Mouse (Mus musculus) cerebellum, adult 2 months (tissue): ENCODE measurements around the gene Atp5g1. TPM values are rescaled to one million over a fixed set of nuclear protein-coding genes. Genes with fewer than 3 reads are reported as not detected.

Source experiments
- DNase-seq, 2 experiments: peaks; one replicate each; pipeline ENCODE4 v3.0.0; 2021
- H3K27ac ChIP-seq: fragments of 200-500 bp; 2 replicates; pipeline ENCODE4 v1.5.1; 2012; ENCODE audit warnings: low read length, control low read depth, inconsistent platforms; ENCODE audit not compliant: insufficient read depth
- H3K27me3 ChIP-seq: fragments of 200-500 bp; 2 replicates; pipeline ENCODE4 v1.6.1; 2012; ENCODE audit warnings: inconsistent platforms, mild to moderate bottlenecking, low read length, moderate library complexity; ENCODE audit not compliant: control insufficient read depth, insufficient read depth
- H3K4me1 ChIP-seq: fragments of 200-500 bp; 2 replicates; pipeline ENCODE4 v1.6.1; 2011; ENCODE audit warnings: low read length; ENCODE audit not compliant: control insufficient read depth, insufficient read depth
- H3K4me3 ChIP-seq: fragments of 200-500 bp; replicated peaks from 2 replicates; pipeline ENCODE3; 2011; ENCODE audit warnings: mild to moderate bottlenecking, low read depth, low read length, control low read depth; ENCODE audit not compliant: insufficient read depth
- CTCF ChIP-seq: fragments of 200-500 bp; IDR thresholded peaks from 2 replicates; pipeline ENCODE4 v1.5.1; 2011; ENCODE audit warnings: low read depth, mild to moderate bottlenecking, control low read depth, low read length, moderate library complexity, borderline replicate concordance; ENCODE audit not compliant: insufficient read depth
- POLR2A ChIP-seq: fragments of 200-500 bp; IDR thresholded peaks from 2 replicates; pipeline ENCODE4 v1.6.1; 2011; ENCODE audit warnings: low read length, control low read depth, borderline replicate concordance; ENCODE audit not compliant: insufficient read depth
- WGBS: fragments of 180-500 bp; shearing (Covaris S2); methylation state at CpG from one replicate; pipeline ENCODE4 v1.1.7; 2018; 5-methylcytosine and 5-hydroxymethylcytosine counted together
- polyA plus RNA-seq: library from polyadenylated mRNA; depleted of rRNA; stranded (reverse); fragments of >200 nt; gene quantifications from 2 replicates; pipeline ENCODE4 v1.2.3, GENCODE M21; 2012

Gene Atp5g1
- polyA plus RNA-seq, 1 experiment, result 758 TPM

DNA sequence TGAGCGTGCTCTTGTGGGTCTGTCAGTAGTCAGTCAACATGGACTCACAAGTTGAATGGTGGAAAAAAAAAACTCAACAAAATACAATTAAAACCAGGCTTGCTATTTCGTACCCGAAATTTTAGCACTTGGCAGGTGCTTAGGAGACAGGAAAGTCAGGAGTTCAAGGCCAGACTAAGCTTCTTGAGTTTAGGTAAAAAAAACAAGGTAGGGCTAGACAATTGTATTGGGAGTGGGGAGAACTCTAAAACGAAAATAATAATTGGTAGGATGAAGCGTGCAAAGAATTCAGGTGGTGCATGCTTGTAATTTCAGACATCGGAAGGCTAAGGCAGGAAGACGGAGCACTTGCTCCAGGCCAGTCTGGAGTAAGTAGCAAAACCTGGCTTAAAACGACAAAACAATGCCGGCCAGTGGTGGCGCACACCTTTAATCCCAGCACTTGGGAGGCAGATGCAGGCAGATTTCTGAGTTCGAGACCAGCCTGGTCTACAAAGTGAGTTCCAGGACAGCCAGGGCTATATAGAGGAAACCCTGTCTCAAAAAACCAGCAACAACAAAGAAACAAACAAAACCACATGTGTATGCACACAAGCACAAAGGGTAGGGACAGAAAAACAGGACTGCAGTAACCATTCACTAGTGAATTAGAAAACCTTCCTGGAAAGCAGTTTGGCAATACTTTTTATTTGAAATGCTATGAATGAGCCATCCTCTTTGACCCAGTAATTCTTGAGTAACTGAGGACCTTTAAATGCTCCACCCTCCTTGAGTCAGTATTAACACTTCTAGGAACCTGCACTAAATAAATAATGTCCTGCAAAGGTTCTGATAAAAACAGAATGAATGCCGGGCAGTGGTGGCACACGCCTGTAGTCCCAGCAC is 993 bp upstream of the Atp5g1 start:
- WGBS, result 65% methylated on average over 13 of the region's 13 CpGs
- peak overlapping the region; percentile 2; the same call in 1 of the 2 replicates for H3K27ac ChIP-seq
- no peak for TF ChIP-seq CTCF
- no peak for TF ChIP-seq POLR2A
- H3K4me3 ChIP-seq, result peak overlapping the region; percentile 52
- peak in 1 of 2 experiments; percentile 26 for DNase-seq
- peaks cover 2% of the 10 kb centered on the region; the same call in 1 of the 2 replicates for H3K4me1 ChIP-seq
- no peaks in the 10 kb centered on the region for H3K27me3 ChIP-seq

GRCm38 (mm10) chr11:96075177-96075508 is 327 bp downstream of the Atp5g1 start:
- peaks cover 2% of the 10 kb centered on the region; the same call in 1 of the 2 replicates for H3K4me1 ChIP-seq
- no peak for DNase-seq
- peak overlapping the region; percentile 89 for H3K27ac ChIP-seq
- TF ChIP-seq CTCF (no peak), POLR2A (no peak)
- under 1% methylated on average over 15 of the region's 15 CpGs for WGBS
- H3K27me3 ChIP-seq, result no peaks in the 10 kb centered on the region
- peak overlapping the region; percentile 80 for H3K4me3 ChIP-seq

DNA sequence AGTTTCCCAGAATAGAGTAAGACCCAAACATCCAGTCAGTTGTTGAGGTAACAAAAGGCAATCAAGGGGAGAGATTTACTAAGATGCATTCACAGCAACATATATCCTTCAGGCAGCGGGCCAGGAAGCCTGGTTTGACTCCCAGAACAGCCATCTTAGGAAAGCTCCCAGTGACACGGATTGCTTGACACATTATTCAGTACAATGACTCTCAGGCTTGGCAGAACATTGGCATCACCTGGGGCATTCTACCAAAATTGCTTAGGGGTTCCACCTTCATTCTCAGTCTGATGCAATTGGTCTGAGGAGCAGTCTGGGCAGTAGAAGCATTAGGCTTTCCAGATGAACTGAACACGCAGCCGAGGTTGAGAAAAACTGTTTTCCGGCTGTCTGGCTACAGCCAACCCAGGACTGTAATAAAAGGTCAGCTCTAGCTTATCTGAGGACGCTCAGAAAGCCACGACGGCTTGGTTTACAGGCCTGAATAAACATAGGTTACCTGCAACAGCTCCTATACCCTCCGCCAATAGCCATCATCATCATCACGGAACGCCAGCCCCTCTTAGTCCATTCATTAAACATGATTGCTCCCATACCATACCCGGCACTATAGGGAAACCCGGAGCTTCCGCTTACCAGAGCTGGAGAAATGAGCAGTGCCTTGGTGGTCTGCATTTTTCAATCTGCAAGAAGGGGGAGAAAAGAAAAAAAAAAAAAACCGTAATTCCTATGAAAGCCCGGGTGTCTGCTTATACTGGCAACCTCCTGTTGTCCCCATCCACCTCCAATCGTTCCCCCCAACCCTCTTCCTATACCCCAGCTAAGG is 906 bp downstream of the Atp5g1 start:
- peak; percentile 58 to 59 for DNase-seq
- TF ChIP-seq CTCF (no peak), POLR2A (no peak)
- Histone ChIP-seq H3K4me3 (peak overlapping the region; percentile 80), H3K27me3 (no peaks in the 10 kb centered on the region), H3K4me1 (peaks cover 2% of the 10 kb centered on the region; the same call in 1 of the 2 replicates), H3K27ac (peak overlapping the region; percentile 89)
- WGBS, result 4% methylated on average over 17 of the region's 17 CpGs

DNA sequence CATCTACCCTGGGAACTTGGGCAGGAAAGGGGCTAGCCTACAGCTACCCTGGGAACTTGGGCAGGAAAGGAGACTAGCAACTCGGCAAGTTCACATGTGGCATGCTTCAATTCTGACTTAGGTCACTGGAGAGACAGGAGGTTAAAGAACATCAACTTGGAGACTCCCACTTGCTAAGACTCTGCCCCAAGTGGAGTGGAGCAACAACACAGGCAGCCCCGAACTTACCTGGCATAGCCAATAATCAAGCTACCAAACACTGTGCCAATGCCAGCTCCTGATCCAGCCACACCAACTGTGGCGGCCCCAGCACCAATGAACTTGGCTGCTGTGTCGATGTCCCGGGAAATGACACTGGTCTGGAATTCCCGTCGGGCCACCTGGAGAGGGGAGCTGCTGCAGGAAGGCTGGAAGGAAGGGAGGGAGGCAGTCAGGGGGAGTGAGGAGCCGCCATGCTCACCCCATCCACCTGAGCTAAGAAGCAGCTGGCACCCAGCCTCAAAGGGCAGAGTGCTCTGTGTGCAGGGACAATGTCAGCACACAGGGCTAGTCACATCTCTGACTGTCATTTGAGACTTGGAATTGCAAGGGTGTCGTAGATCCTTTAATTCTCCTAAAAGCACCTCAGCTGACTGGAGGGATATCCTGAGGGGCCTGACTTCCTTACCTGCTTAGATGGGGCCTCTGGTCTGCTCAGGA is 2.0 kb downstream of the Atp5g1 start:
- peak overlapping the region; percentile 6; the same call in 1 of the 2 replicates for H3K27ac ChIP-seq
- DNase-seq, result peak; percentile 42
- H3K4me1 ChIP-seq, result peaks cover 2% of the 10 kb centered on the region; the same call in 1 of the 2 replicates
- H3K4me3 ChIP-seq, result peak overlapping the region; percentile 80
- TF ChIP-seq POLR2A, result no peak
- 18% methylated on average over 9 of the region's 9 CpGs for WGBS
- H3K27me3 ChIP-seq, result no peaks in the 10 kb centered on the region

GRCm38 (mm10) chr11:96071013-96071412 is 4.5 kb downstream of the Atp5g1 start:
- Histone ChIP-seq H3K4me1 (peaks cover 2% of the 10 kb centered on the region; the same call in 1 of the 2 replicates), H3K4me3 (no peak overlapping the region), H3K27ac (no peak overlapping the region), H3K27me3 (no peaks in the 10 kb centered on the region)
- no peak for TF ChIP-seq POLR2A
- no peak for TF ChIP-seq CTCF
- 94% methylated on average over 1 of the region's 1 CpGs for WGBS
- DNase-seq, result no peak

DNA sequence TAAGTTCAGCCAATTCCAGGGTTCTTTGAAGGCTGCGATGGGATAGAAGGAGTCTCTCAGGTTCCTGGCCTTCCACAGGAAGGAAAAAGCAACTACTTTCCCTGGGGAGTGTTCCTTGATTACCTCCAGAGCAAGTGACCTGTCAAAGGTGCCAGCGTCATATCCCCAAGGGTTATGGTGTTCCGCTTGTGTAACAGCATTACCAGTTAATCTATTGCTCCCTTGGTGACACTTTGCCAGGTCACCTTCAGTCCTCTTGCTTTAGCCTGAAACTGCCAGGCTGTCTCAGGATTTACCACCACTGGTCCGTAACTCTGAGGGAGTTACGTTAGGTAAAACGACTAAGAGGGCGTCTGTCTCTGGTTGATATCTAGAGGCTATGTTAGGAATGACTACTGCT is 5.1 kb downstream of the Atp5g1 start:
- Histone ChIP-seq H3K4me1 (peaks cover 2% of the 10 kb centered on the region; the same call in 1 of the 2 replicates), H3K4me3 (no peak overlapping the region), H3K27ac (no peak overlapping the region), H3K27me3 (no peaks in the 10 kb centered on the region)
- TF ChIP-seq POLR2A, result no peak
- TF ChIP-seq CTCF, result no peak
- WGBS, result 95% methylated on average over 7 of the region's 7 CpGs
- DNase-seq, result no peak

- H3K4me3 ChIP-seq, result no peak overlapping the region
- no peak overlapping the region for H3K27ac ChIP-seq
- no peak for TF ChIP-seq POLR2A
- TF ChIP-seq CTCF, result no peak
- H3K4me1 ChIP-seq, result peaks cover 2% of the 10 kb centered on the region; the same call in 1 of the 2 replicates
- DNase-seq, result peak in 1 of 2 experiments; percentile 15
- no peaks in the 10 kb centered on the region for H3K27me3 ChIP-seq
- 30% methylated on average over 5 of the region's 5 CpGs for WGBS
Observed at GRCm38 (mm10) chr11:96068231-96068630, 7.2 kb downstream of the Atp5g1 start.
